Mouse (Mus musculus): Measurements from ENCODE around the gene Otub1. TPM values are rescaled to one million over a fixed set of nuclear protein-coding genes. Genes with fewer than 3 reads are reported as not detected.

The Otub1 gene
- total and polyA plus RNA-seq, 2 experiments from 2014 or later = 242 to 257 TPM

GRCm38 (mm10) chr19:7161064-7161463 is 45.1 kb downstream of the Otub1 start:
- peaks cover 14% of the 10 kb centered on the region; the same call in 1 of the 2 replicates for H3K4me1 ChIP-seq (ENCODE audit: insufficient read depth, low read length)
- H3K27ac ChIP-seq (ENCODE audit: low read depth, low read length) = no peak overlapping the region
- H3K27me3 ChIP-seq (ENCODE audit: insufficient read depth, low read length) = no peaks in the 10 kb centered on the region
- no peak for TF ChIP-seq CTCF (IDR thresholded peaks at IDR 0.05)
- H3K4me2 ChIP-seq (ENCODE audit: low read depth, low read length, poor library complexity, severe bottlenecking) = no peak overlapping the region
- DNase-seq (ENCODE audit: low spot score) (no peak), ATAC-seq (ENCODE audit: low FRiP score) (no peak)
- WGBS = 84% methylated on average over 3 of the region's 3 CpGs
- no peak overlapping the region for H3K4me3 ChIP-seq (ENCODE audit: low read depth, low read length)
- H3K9ac ChIP-seq (replicated peaks; ENCODE audit: low read length, poor library complexity, severe bottlenecking) = no peak overlapping the region
- H3K36me3 ChIP-seq (ENCODE audit: insufficient read depth, low read length) = no peaks in the 10 kb centered on the region
- H3K9me3 ChIP-seq (ENCODE audit: low read length) = no peaks in the 10 kb centered on the region

GRCm38 (mm10) chr19:7160151-7160906 is 45.8 kb downstream of the Otub1 start:
- H3K27ac ChIP-seq (ENCODE audit: low read depth, low read length) = no peak overlapping the region
- H3K9me3 ChIP-seq (ENCODE audit: low read length) = no peaks in the 10 kb centered on the region
- H3K4me1 ChIP-seq (ENCODE audit: insufficient read depth, low read length) = peaks cover 14% of the 10 kb centered on the region; the same call in 1 of the 2 replicates
- peak overlapping the region; percentile 29; the same call in 1 of the 2 replicates for H3K4me2 ChIP-seq (ENCODE audit: low read depth, low read length, poor library complexity, severe bottlenecking)
- peak; percentile 90 for TF ChIP-seq CTCF (IDR thresholded peaks at IDR 0.05)
- 7% methylated on average over 14 of the region's 14 CpGs for WGBS
- peak overlapping the region; percentile 39; the same call in 1 of the 2 replicates for H3K9ac ChIP-seq (replicated peaks; ENCODE audit: low read length, poor library complexity, severe bottlenecking)
- peak; percentile 73 for ATAC-seq (ENCODE audit: low FRiP score)
- H3K36me3 ChIP-seq (ENCODE audit: insufficient read depth, low read length) = no peaks in the 10 kb centered on the region
- no peaks in the 10 kb centered on the region for H3K27me3 ChIP-seq (ENCODE audit: insufficient read depth, low read length)
- H3K4me3 ChIP-seq (ENCODE audit: low read depth, low read length) = no peak overlapping the region
- peak; percentile 76 for DNase-seq (ENCODE audit: low spot score)

GRCm38 (mm10) chr19:7157734-7158133 is 48.4 kb downstream of the Otub1 start:
- Histone ChIP-seq H3K9me3 (ENCODE audit: low read length) (no peaks in the 10 kb centered on the region), H3K4me1 (ENCODE audit: insufficient read depth, low read length) (peaks cover 11% of the 10 kb centered on the region; the same call in 1 of the 2 replicates), H3K27me3 (ENCODE audit: insufficient read depth, low read length) (no peaks in the 10 kb centered on the region), H3K4me2 (ENCODE audit: low read depth, low read length, poor library complexity, severe bottlenecking) (0 out of 2 replicates have a peak overlapping the region, but pooled peaks have one; percentile 15), H3K4me3 (ENCODE audit: low read depth, low read length) (no peak overlapping the region), H3K27ac (ENCODE audit: low read depth, low read length) (no peak overlapping the region), H3K9ac (replicated peaks; ENCODE audit: low read length, poor library complexity, severe bottlenecking) (no peak overlapping the region), H3K36me3 (ENCODE audit: insufficient read depth, low read length) (no peaks in the 10 kb centered on the region)
- no peak for TF ChIP-seq CTCF (IDR thresholded peaks at IDR 0.05)
- no peak for DNase-seq (ENCODE audit: low spot score)
- 19% methylated on average over 14 of the region's 14 CpGs for WGBS
- ATAC-seq (ENCODE audit: low FRiP score) = no peak

GRCm38 (mm10) chr19:7155196-7155595 is 50.9 kb downstream of the Otub1 start:
- Histone ChIP-seq H3K4me1 (ENCODE audit: insufficient read depth, low read length) (peaks cover 8% of the 10 kb centered on the region; the same call in 1 of the 2 replicates), H3K36me3 (ENCODE audit: insufficient read depth, low read length) (no peaks in the 10 kb centered on the region), H3K4me2 (ENCODE audit: low read depth, low read length, poor library complexity, severe bottlenecking) (no peak overlapping the region), H3K9me3 (ENCODE audit: low read length) (no peaks in the 10 kb centered on the region), H3K27me3 (ENCODE audit: insufficient read depth, low read length) (no peaks in the 10 kb centered on the region), H3K4me3 (ENCODE audit: low read depth, low read length) (no peak overlapping the region), H3K27ac (ENCODE audit: low read depth, low read length) (no peak overlapping the region), H3K9ac (replicated peaks; ENCODE audit: low read length, poor library complexity, severe bottlenecking) (no peak overlapping the region)
- TF ChIP-seq CTCF (IDR thresholded peaks at IDR 0.05) = no peak
- DNase-seq (ENCODE audit: low spot score) = peak; percentile 66
- WGBS = 53% methylated on average over 6 of the region's 6 CpGs
- ATAC-seq (ENCODE audit: low FRiP score) = peak; percentile 19; the same call in 1 of the 2 replicates

GRCm38 (mm10) chr19:7153232-7153631 is 52.9 kb downstream of the Otub1 start:
- H3K9ac ChIP-seq (replicated peaks; ENCODE audit: low read length, poor library complexity, severe bottlenecking) = no peak overlapping the region
- 37% methylated on average over 7 of the region's 7 CpGs for WGBS
- no peak overlapping the region for H3K4me3 ChIP-seq (ENCODE audit: low read depth, low read length)
- no peaks in the 10 kb centered on the region for H3K36me3 ChIP-seq (ENCODE audit: insufficient read depth, low read length)
- TF ChIP-seq CTCF (IDR thresholded peaks at IDR 0.05) = no peak
- no peak for ATAC-seq (ENCODE audit: low FRiP score)
- H3K4me2 ChIP-seq (ENCODE audit: low read depth, low read length, poor library complexity, severe bottlenecking) = no peak overlapping the region
- no peaks in the 10 kb centered on the region for H3K9me3 ChIP-seq (ENCODE audit: low read length)
- no peak for DNase-seq (ENCODE audit: low spot score)
- H3K4me1 ChIP-seq (ENCODE audit: insufficient read depth, low read length) = peaks cover 8% of the 10 kb centered on the region; the same call in 1 of the 2 replicates
- no peaks in the 10 kb centered on the region for H3K27me3 ChIP-seq (ENCODE audit: insufficient read depth, low read length)
- no peak overlapping the region for H3K27ac ChIP-seq (ENCODE audit: low read depth, low read length)

- H3K27ac ChIP-seq (ENCODE audit: low read depth, low read length) = no peak overlapping the region
- H3K9me3 ChIP-seq (ENCODE audit: low read length) = no peaks in the 10 kb centered on the region
- TF ChIP-seq CTCF (IDR thresholded peaks at IDR 0.05) = no peak
- H3K27me3 ChIP-seq (ENCODE audit: insufficient read depth, low read length) = no peaks in the 10 kb centered on the region
- H3K36me3 ChIP-seq (ENCODE audit: insufficient read depth, low read length) = no peaks in the 10 kb centered on the region
- no peak overlapping the region for H3K4me2 ChIP-seq (ENCODE audit: low read depth, low read length, poor library complexity, severe bottlenecking)
- 76% methylated on average over 6 of the region's 6 CpGs for WGBS
- DNase-seq (ENCODE audit: low spot score) = no peak
- H3K4me1 ChIP-seq (ENCODE audit: insufficient read depth, low read length) = peaks cover 2% of the 10 kb centered on the region; the same call in 1 of the 2 replicates
- H3K4me3 ChIP-seq (ENCODE audit: low read depth, low read length) = no peak overlapping the region
- H3K9ac ChIP-seq (replicated peaks; ENCODE audit: low read length, poor library complexity, severe bottlenecking) = no peak overlapping the region
- ATAC-seq (ENCODE audit: low FRiP score) = no peak
These were observed 54.0 kb downstream of the Otub1 start for GRCm38 (mm10) chr19:7151927-7152653.

Data from midbrain, postnatal 0 days (tissue).